Mouse (Mus musculus): ENCODE data around the gene Avpr1a. TPM values are rescaled to one million over a fixed set of nuclear protein-coding genes. Genes with fewer than 3 reads are reported as not detected.

Avpr1a gene
- polyA plus RNA-seq (2016; fragmentation: Nextera tagmentation; extraction: Ambion mirVana), result 0.23 and 0.31 TPM in 2 replicates

DNA sequence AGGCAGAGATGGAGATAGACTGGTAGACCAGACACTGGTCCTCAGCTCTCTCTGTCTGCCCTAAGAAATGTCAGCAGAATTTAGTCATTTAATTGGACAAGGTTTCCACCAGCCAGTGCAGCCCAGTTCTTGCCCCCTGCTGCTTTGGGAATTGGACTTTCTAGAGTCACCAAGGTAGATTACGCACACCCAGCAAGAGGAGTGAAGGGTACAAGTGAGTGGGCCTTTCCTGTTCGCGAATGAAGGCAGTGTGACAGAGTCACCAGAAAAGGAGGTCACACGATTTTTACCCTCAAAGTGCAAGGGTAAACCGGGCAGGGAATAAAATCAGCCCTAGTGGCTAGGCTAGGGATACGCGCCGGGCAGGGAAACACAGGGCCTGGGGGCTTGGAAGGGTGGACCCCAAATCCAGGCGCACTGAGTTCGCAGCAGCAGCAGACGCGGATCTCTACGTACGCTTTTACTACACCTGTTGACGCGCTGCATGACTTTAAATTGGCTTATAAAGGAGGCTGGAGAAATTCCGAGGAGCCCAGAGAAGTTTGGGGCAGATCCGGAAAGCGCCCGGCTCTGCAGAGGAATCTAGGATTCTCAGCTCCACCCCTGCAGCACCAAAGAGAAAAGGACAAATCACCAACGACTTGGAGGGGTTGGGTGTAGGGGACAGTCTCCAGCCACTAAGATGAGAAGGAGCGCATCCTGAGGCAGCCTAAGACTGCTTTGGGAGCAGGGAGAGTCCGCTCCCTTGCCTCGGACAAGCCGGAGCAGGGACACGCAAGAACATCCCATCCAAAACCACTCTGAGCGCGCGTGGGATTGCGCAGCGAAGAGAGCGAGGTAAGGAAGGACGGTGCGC lies at the start of gene Avpr1a:
TSS of gene Avpr1a (plus strand) at position 639 of the 856 bp plus-strand sequence.
- Histone ChIP-seq H3K27me3 (peaks cover 30% of the 10 kb centered on the region), H3K4me1 (peaks cover 21% of the 10 kb centered on the region), H3K27ac (no peak within 1 kb of the TSS), H3K4me3 (replicated peaks) (peak within 1 kb of the TSS; percentile 52), H3K4me2 (peak within 1 kb of the TSS; percentile 97), H3K36me3 (replicated peaks) (no peaks in the 10 kb centered on the region), H3K9ac (peak within 1 kb of the TSS; percentile 46), H3K9me3 (no peaks in the 10 kb centered on the region)
- WGBS, result 3% methylated on average over 34 of the region's 34 CpGs
- ATAC-seq (ENCODE audit: low FRiP score), result peak; percentile 30; the same call in 1 of the 2 replicates

DNA sequence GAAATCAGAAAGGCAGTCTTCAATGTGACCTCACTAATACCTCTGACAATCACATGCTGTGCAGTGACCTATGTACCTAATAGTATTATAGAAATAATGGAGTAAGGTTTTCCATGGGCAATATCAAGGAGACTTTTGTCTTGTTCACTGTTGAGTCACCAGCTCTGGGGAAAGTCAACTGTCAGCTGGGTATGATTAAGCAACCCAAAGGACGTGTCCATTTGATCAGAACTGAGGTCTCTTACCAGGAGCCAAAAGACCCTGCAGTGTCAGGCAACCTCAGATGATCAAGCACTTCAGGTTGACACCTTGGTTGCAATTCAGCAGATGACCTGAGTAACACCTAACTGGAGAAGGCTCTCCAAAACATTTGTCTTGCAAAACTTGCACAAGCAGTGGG lies 46.0 kb upstream of the Avpr1a start:
- no peak overlapping the region for H3K27ac ChIP-seq
- 74% methylated on average over 1 of the region's 1 CpGs for WGBS
- no peak overlapping the region for H3K4me3 ChIP-seq (replicated peaks)
- H3K27me3 ChIP-seq, result no peaks in the 10 kb centered on the region
- no peaks in the 10 kb centered on the region for H3K36me3 ChIP-seq (replicated peaks)
- ATAC-seq (ENCODE audit: low FRiP score), result no peak
- no peaks in the 10 kb centered on the region for H3K4me1 ChIP-seq
- H3K4me2 ChIP-seq, result no peak overlapping the region
- H3K9me3 ChIP-seq, result no peaks in the 10 kb centered on the region
- H3K9ac ChIP-seq, result no peak overlapping the region

DNA sequence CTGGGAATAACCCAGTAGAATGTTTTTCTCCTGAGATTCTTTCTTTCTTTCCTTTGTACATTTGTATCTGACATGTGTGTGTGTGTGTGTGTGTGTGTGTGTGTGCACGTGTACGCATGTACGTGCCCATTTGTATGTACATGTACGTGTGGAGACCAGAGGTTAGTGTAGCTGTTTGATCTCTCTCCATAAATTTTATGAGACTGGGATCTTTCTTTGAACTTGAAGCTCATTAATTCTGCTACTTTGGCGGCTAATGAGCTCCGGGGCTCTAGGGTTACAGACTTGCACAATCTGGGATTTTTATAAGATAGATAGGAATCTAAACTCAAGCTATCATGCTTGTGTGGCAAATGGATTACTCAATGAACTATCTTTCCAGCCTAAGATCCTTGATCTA lies 42.0 kb upstream of the Avpr1a start:
- 88% methylated on average over 6 of the region's 6 CpGs for WGBS
- Histone ChIP-seq H3K27ac (no peak overlapping the region), H3K36me3 (replicated peaks) (no peaks in the 10 kb centered on the region), H3K4me3 (replicated peaks) (no peak overlapping the region), H3K9me3 (no peaks in the 10 kb centered on the region), H3K4me2 (no peak overlapping the region), H3K9ac (no peak overlapping the region), H3K4me1 (no peaks in the 10 kb centered on the region), H3K27me3 (no peaks in the 10 kb centered on the region)
- no peak for ATAC-seq (ENCODE audit: low FRiP score)

DNA sequence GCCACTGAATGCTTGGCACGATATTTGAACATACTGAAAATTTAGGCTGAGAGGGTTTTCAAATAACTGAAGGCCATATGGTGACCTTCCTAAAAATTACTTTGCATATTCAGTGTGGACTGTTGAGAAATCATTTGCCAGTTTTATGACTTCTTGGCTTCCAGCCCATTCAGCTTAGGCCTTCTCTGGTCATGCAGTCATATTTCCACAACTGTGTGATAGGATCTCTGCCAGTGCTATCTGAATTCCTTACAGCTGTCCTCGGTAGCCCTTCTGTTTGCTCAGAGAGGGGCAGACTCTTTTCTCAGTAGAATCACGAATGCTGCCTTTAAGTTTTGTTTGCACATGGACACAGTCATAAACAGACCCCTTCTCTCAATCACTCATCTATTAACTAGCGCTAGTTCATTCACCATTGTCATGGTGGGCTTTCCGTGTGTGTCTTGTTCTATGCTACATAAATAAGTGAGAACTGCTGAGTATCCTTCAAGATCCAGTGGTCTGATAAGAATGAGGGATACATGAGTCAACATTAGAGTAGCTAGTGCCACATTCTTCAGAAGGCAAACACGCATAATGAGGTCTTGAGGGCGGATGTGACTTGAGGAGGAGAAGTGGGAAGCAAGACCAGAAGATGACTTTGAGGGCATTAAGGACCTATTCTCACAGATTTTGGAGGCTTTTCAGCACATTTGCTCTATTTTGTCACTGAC lies 39.4 kb upstream of the Avpr1a start:
- H3K36me3 ChIP-seq (replicated peaks), result no peaks in the 10 kb centered on the region
- WGBS, result 91% methylated on average over 7 of the region's 7 CpGs
- no peak for ATAC-seq (ENCODE audit: low FRiP score)
- H3K9me3 ChIP-seq, result no peaks in the 10 kb centered on the region
- H3K4me1 ChIP-seq, result no peaks in the 10 kb centered on the region
- no peak overlapping the region for H3K4me2 ChIP-seq
- no peak overlapping the region for H3K27ac ChIP-seq
- H3K9ac ChIP-seq, result no peak overlapping the region
- H3K4me3 ChIP-seq (replicated peaks), result no peak overlapping the region
- no peaks in the 10 kb centered on the region for H3K27me3 ChIP-seq

DNA sequence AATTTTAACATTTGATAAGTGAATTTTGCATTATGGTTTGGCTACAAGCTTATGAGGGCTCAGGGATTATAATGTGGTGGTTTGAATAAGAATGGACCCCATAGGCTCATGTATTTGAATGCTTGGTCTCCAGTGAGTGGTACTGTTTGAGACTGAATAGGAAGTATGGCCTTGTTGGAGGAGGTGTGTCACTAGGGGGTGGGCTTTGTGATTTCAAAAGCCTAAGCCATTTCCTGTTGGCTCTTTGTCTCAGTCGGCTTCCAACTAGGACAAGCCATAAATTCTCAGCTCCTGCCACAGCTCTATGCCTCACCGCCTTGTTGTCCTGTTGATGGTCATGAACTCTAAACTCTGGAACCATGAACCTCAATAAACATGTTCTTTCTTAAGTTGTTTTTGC lies 37.5 kb upstream of the Avpr1a start:
- WGBS, result 58% methylated on average over 2 of the region's 2 CpGs
- H3K4me3 ChIP-seq (replicated peaks), result no peak overlapping the region
- ATAC-seq (ENCODE audit: low FRiP score), result no peak
- no peak overlapping the region for H3K4me2 ChIP-seq
- H3K9me3 ChIP-seq, result no peaks in the 10 kb centered on the region
- H3K27me3 ChIP-seq, result no peaks in the 10 kb centered on the region
- no peak overlapping the region for H3K27ac ChIP-seq
- H3K4me1 ChIP-seq, result no peaks in the 10 kb centered on the region
- H3K9ac ChIP-seq, result no peak overlapping the region
- no peaks in the 10 kb centered on the region for H3K36me3 ChIP-seq (replicated peaks)

GRCm38 (mm10) chr10:122432690-122433089 lies 15.6 kb upstream of the Avpr1a start:
- H3K9ac ChIP-seq, result no peak overlapping the region
- 81% methylated on average over 4 of the region's 4 CpGs for WGBS
- no peak overlapping the region for H3K4me2 ChIP-seq
- no peaks in the 10 kb centered on the region for H3K4me1 ChIP-seq
- no peak overlapping the region for H3K4me3 ChIP-seq (replicated peaks)
- ATAC-seq (ENCODE audit: low FRiP score), result no peak
- no peaks in the 10 kb centered on the region for H3K9me3 ChIP-seq
- H3K36me3 ChIP-seq (replicated peaks), result no peaks in the 10 kb centered on the region
- no peaks in the 10 kb centered on the region for H3K27me3 ChIP-seq
- no peak overlapping the region for H3K27ac ChIP-seq

- Histone ChIP-seq H3K4me1 (peaks cover 21% of the 10 kb centered on the region), H3K36me3 (replicated peaks) (no peaks in the 10 kb centered on the region), H3K27me3 (peaks cover 30% of the 10 kb centered on the region), H3K9me3 (no peaks in the 10 kb centered on the region), H3K9ac (no peak overlapping the region), H3K4me3 (replicated peaks) (no peak overlapping the region), H3K27ac (no peak overlapping the region), H3K4me2 (no peak overlapping the region)
- peak; percentile 62; the same call in 1 of the 2 replicates for ATAC-seq (ENCODE audit: low FRiP score)
- 27% methylated on average over 8 of the region's 10 CpGs for WGBS
These were observed 1.0 kb upstream of the Avpr1a start for GRCm38 (mm10) chr10:122447275-122447674.

- Histone ChIP-seq H3K4me2 (peak overlapping the region; percentile 97), H3K27ac (no peak overlapping the region), H3K4me3 (replicated peaks) (peak overlapping the region; percentile 52), H3K36me3 (replicated peaks) (no peaks in the 10 kb centered on the region), H3K27me3 (peaks cover 30% of the 10 kb centered on the region), H3K4me1 (peaks cover 21% of the 10 kb centered on the region), H3K9me3 (no peaks in the 10 kb centered on the region), H3K9ac (peak overlapping the region; percentile 46)
- 1% methylated on average over 70 of the region's 70 CpGs for WGBS
- peak; percentile 54 for ATAC-seq (ENCODE audit: low FRiP score)
These were observed 665 bp downstream of the Avpr1a start for GRCm38 (mm10) chr10:122448717-122449611.

DNA sequence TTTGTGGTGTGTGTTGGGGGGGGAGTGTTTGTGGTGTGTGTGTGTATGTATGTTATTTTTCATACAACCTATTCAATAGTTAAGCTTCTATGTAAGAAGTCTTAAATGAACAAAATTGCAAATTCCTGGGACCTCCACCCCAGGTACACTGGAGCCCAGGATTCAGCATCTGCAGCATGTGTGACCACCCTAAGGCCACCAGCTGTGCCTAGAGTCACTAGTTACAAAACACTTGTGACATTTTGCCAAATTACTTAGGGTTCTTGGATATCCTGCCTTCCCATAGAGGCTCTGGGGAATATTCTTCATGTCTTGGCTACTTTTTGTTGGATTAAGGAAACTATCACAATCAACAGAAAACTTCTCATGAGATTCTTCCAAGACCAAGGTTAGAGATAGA lies 1.6 kb downstream of the Avpr1a start:
- H3K27ac ChIP-seq, result no peak overlapping the region
- H3K27me3 ChIP-seq, result peaks cover 30% of the 10 kb centered on the region
- peak overlapping the region; percentile 52; the same call in 1 of the 2 replicates for H3K4me3 ChIP-seq (replicated peaks)
- no peaks in the 10 kb centered on the region for H3K9me3 ChIP-seq
- H3K4me1 ChIP-seq, result peaks cover 21% of the 10 kb centered on the region
- no peak overlapping the region for H3K9ac ChIP-seq
- no peak for ATAC-seq (ENCODE audit: low FRiP score)
- peak overlapping the region; percentile 97 for H3K4me2 ChIP-seq
- no peaks in the 10 kb centered on the region for H3K36me3 ChIP-seq (replicated peaks)

- Histone ChIP-seq H3K27me3 (peaks cover 19% of the 10 kb centered on the region), H3K4me1 (peaks cover 12% of the 10 kb centered on the region), H3K9ac (no peak overlapping the region), H3K4me3 (replicated peaks) (no peak overlapping the region), H3K4me2 (no peak overlapping the region), H3K27ac (no peak overlapping the region), H3K9me3 (no peaks in the 10 kb centered on the region), H3K36me3 (replicated peaks) (no peaks in the 10 kb centered on the region)
- 80% methylated on average over 3 of the region's 3 CpGs for WGBS
- ATAC-seq (ENCODE audit: low FRiP score), result no peak
These were observed 5.2 kb downstream of the Avpr1a start for GRCm38 (mm10) chr10:122453466-122453865.

- H3K27ac ChIP-seq, result no peak overlapping the region
- H3K9ac ChIP-seq, result no peak overlapping the region
- no peak for ATAC-seq (ENCODE audit: low FRiP score)
- H3K4me3 ChIP-seq (replicated peaks), result no peak overlapping the region
- no peaks in the 10 kb centered on the region for H3K9me3 ChIP-seq
- H3K4me1 ChIP-seq, result no peaks in the 10 kb centered on the region
- 0 out of 2 replicates have a peak, but pooled peaks cover 3% of the 10 kb centered on the region for H3K27me3 ChIP-seq
- H3K36me3 ChIP-seq (replicated peaks), result no peaks in the 10 kb centered on the region
- 88% methylated on average over 11 of the region's 11 CpGs for WGBS
- H3K4me2 ChIP-seq, result no peak overlapping the region
These were observed 7.5 kb downstream of the Avpr1a start for GRCm38 (mm10) chr10:122455793-122456192.

DNA sequence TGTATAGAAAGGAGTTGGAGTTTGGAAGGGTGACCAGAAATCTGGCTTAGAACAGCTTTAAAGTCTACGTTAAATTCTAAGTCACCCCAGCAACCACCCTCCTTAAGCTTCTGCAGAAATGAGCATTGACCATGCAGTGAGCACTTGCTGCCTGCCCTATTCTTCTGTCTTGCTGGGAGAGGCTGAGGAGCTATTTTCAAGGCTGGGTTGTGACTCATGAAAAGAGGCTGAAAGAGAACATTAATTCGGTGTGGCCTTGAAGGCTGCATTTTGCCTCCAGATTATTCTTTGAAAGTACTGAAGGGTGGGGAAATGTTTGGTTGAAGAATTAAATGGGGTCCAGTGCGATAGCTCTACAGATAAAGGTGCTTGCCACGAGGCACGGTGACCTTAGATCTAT lies 28.5 kb downstream of the Avpr1a start:
- H3K36me3 ChIP-seq (replicated peaks), result no peaks in the 10 kb centered on the region
- no peaks in the 10 kb centered on the region for H3K9me3 ChIP-seq
- no peak for ATAC-seq (ENCODE audit: low FRiP score)
- H3K4me3 ChIP-seq (replicated peaks), result no peak overlapping the region
- H3K4me2 ChIP-seq, result no peak overlapping the region
- WGBS, result 86% methylated on average over 5 of the region's 5 CpGs
- no peaks in the 10 kb centered on the region for H3K4me1 ChIP-seq
- no peak overlapping the region for H3K9ac ChIP-seq
- no peak overlapping the region for H3K27ac ChIP-seq
- no peaks in the 10 kb centered on the region for H3K27me3 ChIP-seq

All from forebrain, embryonic 12.5 days (tissue).